Mouse (Mus musculus): ENCODE results near the gene Zfp664. TPM values are rescaled to one million over a fixed set of nuclear protein-coding genes. Genes with fewer than 3 reads are reported as not detected.

The Zfp664 gene
- total RNA-seq, 2 experiments from 2014 or later = 19.6 to 20.8 TPM

DNA sequence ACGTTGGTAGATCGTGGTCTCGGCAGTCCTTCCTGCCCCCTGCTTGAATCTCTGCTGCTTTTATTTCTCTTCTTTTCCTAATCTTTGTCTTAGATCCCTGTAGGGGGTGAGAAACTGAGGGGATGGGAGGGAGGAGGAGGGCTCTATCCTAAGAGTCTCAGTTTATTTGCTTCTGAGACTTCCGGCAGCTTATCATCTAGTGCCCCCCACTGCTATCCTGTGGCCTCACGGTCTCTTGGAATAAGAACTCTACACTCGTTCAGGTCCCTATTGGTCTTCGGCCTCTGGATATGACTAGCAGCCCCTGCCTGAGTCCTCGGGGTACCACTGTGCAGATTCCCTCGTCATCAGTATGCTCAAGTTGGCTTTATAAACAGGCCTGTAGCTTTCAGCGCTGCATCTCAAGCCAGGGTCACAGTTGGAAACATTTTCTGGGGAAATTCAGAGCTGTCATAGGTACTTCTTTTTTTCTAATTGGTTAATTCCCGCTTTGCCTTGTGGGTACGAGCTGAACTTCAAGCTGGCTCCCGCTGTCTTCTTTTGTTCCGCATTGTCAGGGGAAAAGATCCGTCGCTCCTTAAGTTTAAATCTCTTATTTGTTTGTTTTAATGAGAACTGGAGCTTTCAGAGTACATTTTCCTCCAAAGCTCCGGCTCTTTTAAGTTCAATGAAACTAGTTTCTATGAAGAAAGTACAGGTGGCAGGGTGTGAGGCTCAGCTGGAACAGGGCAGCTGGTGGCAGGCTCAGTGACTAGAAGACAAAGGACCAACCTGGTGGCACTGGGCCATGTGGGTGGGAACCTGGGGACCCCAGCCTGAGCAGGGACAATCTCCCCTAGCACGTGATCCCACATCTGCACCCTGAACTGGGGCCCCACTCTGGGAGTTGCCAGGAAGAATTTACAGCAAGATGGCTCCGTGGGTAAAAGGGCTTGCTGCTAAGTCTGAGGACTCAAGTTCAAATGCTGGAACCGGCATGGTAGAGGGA is 50.7 kb downstream of the Zfp664 start:
- intact Hi-C loops (cut with DNase I; ENCODE audit: low total_unique reads) = loop anchor here (5.0 to 10.0 kb wide), 3 partner anchors 99 to 354 kb away; no protein-coding TSS in a partner anchor
- DNase-seq = no peak

DNA sequence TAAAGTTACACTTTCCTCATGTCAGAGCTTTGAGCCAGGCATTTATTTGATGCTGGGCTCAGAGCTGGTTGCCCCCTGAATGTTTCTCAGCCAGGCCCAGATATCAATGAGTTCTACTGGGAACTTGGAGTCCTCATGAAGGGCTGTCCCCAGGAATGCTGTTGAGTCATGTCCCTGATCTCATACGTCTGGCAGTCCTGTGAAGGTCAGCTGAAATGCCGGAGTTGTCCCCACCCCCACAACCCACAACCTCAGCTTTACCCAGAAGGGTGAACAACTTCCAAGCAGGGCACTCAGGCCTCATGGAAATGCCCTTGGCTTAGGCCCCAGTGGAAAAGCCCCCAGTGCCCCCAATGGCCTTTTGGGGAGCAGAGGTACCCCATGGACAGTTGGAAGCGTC is 57.3 kb downstream of the Zfp664 start:
- intact Hi-C loops (cut with DNase I; ENCODE audit: low total_unique reads) = loop anchor here (10.0 kb wide), 1 partner anchor 185 kb away; no protein-coding TSS in a partner anchor
- no peak for DNase-seq

GRCm38 (mm10) chr5:124921410-124921809 is 58.9 kb downstream of the Zfp664 start:
- DNase-seq = no peak
- intact Hi-C loops (cut with DNase I; ENCODE audit: low total_unique reads) = no loop called here

- intact Hi-C loops (cut with DNase I; ENCODE audit: low total_unique reads) = no loop called here
- no peak for DNase-seq
Observed at GRCm38 (mm10) chr5:124922356-124923352, 60.2 kb downstream of the Zfp664 start.

DNA sequence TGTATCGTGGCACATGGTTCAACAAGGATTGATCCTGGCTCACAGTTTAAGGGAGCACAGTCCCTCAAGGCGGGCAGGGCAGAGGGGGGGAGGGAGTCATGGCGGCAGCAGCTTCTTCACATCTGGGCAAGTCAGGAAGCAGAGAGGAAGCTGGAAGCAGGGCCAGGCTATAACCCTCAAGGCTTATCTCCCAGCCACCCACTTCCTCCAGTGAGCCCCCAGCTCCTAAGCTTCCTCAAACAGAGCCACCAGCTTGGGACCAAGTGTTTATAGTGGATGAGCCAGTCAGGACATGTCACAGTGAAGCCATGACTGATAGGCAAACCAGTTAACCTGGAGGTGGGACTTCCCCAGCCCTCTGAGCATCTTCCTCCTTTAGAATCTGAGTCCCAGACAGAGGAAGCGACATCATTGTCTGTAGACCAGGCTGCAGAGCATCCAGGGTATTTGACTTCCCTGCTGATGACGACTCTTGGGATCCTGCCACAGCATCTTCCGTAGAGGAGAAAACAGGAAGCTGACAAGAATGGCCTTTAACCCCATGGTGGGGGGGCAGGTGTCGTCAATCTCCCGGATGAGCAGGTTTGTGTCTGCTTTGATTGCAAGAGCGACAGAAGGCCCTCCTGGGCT is 67.0 kb downstream of the Zfp664 start:
- DNase-seq = no peak
- intact Hi-C loops (cut with DNase I; ENCODE audit: low total_unique reads) = no loop called here

DNA sequence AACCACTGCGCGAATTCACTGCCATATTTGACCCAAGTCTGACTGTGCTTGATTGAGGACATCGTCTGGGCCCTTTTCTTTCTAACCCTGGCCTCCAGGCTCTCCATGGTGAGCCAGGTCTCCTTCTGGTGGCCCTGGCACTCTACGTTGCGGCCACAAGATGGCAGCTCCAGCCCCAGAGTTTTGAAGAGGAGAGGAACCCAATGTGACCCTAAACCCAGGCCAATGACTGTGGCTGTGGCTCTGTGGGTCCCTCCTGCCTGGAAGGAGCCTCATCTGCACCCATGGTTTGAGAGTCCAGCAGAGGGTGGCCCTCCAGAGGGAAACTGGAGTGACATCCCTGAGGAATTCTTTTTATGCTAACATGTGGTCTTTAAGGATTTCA is 67.6 kb downstream of the Zfp664 start:
- intact Hi-C loops (cut with DNase I; ENCODE audit: low total_unique reads) = no loop called here
- DNase-seq = peak; percentile 48

DNA sequence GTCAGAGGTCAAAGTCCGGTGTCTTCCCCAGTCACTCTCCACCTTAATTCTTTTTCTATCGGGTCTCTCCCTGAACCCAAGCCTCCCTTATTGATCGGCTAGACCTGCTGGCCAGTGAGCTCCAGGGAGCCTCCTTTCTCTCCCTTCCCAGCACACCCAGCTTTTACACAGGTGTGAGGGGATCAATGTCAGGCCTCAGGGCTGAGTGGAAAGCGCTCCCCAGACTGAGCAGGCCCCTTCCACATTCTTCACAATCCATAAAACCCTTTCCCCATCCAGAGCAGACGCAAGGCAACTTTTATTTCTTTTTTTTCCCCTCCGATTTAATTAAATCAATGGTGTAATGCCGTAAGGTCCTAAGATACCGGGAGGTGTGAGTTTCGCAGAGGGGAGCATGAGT is 68.1 kb downstream of the Zfp664 start:
- intact Hi-C loops (cut with DNase I; ENCODE audit: low total_unique reads) = no loop called here
- DNase-seq = no peak

DNA sequence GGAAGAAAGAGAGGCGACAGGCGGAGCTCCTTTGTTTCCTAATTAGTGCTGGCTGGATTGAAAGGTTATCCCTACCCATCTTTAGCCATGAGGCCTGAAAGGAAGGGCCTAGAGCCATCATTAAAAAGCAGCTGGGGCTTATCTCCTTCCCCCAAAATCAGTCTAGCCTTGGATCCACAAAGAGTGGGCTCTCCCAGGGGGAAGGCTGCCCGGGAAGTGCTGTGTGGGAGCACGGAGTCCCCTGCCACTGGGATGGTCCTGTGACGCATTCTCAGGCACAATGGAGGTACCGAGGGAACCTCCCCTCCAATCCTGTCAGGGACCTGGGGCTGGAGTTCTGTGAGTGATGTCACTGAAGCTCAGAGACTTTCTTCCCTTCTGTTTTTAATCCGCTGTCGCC is 68.6 kb downstream of the Zfp664 start:
- DNase-seq = no peak
- intact Hi-C loops (cut with DNase I; ENCODE audit: low total_unique reads) = no loop called here

GRCm38 (mm10) chr5:124934558-124934957 is 72.1 kb downstream of the Zfp664 start:
- intact Hi-C loops (cut with DNase I; ENCODE audit: low total_unique reads) = no loop called here
- peak; percentile 31 for DNase-seq

- DNase-seq = no peak
- intact Hi-C loops (cut with DNase I; ENCODE audit: low total_unique reads) = loop anchor here (5.0 to 10.0 kb wide), 2 partner anchors 69 to 162 kb away; no protein-coding TSS in a partner anchor
Observed at GRCm38 (mm10) chr5:124943181-124943792, 80.8 kb downstream of the Zfp664 start.

DNA sequence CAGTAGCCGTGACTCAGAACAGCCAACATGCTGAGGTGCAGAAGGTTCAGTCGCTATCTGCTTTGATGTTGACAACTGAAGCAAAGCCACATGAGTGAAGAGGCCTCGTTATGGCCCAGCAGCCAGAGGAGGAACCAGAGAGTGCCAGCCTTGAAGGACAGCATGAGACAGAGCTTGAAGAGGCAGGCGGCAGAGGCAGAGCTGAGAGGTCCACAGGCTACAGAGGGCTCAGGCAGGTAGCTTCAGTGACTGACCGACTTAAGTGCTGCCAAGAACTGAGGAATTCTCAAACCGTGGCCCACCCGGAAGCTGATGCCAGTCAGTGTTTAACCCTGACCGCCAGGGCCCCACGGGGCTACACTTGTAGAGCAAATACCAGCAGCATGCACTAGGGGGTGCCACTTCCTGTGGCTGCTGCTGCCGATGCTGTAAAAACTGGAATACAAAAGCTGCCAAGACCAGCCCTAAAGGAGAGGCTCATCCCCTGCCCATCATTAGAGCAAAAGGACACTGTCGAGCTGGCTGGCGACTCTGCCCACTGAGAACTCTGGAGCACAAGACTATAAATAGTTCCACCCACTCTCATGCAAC is 81.4 kb downstream of the Zfp664 start:
- intact Hi-C loops (cut with DNase I; ENCODE audit: low total_unique reads) = loop anchor here (5.0 to 10.0 kb wide), 2 partner anchors 68 to 161 kb away; no protein-coding TSS in a partner anchor
- peak; percentile 69 for DNase-seq

DNA sequence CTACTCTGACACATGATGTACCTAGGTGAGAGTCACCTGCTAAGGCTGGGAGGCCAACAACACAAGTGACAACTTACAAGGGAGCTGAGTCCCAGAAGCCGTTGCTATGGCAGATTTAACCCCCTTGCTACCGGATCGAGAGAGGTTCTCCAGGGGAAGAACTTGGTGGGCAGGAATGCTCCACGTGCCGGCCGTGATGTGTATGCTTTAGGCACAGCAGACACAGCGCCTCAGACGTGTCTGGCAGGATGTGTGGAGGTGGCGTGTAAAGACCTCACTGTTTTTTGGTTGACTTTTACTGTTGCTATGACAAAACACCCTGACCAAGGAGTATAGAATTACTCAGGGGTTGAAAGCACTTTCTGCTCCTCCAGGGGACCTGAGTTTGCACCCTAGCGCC is 81.9 kb downstream of the Zfp664 start:
- intact Hi-C loops (cut with DNase I; ENCODE audit: low total_unique reads) = loop anchor here (5.0 to 10.0 kb wide), 2 partner anchors 68 to 160 kb away; no protein-coding TSS in a partner anchor
- DNase-seq = no peak

- no peak for DNase-seq
- intact Hi-C loops (cut with DNase I; ENCODE audit: low total_unique reads) = loop anchor here (10.0 kb wide), 1 partner anchor 160 kb away; no protein-coding TSS in a partner anchor
Observed at GRCm38 (mm10) chr5:124945046-124945445, 82.6 kb downstream of the Zfp664 start.

GRCm38 (mm10) chr5:124950623-124951278 is 88.3 kb downstream of the Zfp664 start:
- intact Hi-C loops (cut with DNase I; ENCODE audit: low total_unique reads) = no loop called here
- no peak for DNase-seq

- DNase-seq = no peak
- intact Hi-C loops (cut with DNase I; ENCODE audit: low total_unique reads) = no loop called here
Observed at GRCm38 (mm10) chr5:124951333-124951732, 88.8 kb downstream of the Zfp664 start.

All from gastrocnemius, postnatal 14 days (tissue).